Mouse (Mus musculus) bone marrow macrophage, adult 2 months (primary cell): ENCODE measurements around the gene Lyzl6. TPM values are rescaled to one million over a fixed set of nuclear protein-coding genes. Genes with fewer than 3 reads are reported as not detected.

ENCODE experiments used
- H3K27ac ChIP-seq: 2 replicates; pipeline ENCODE4 v1.5.1; 2012; ENCODE audit warnings: low read depth, low read length; ENCODE audit not compliant: insufficient read depth
- H3K4me1 ChIP-seq: 2 replicates; pipeline ENCODE4 v1.6.1; 2012; ENCODE audit warnings: low read length; ENCODE audit not compliant: control insufficient read depth, insufficient read depth
- H3K4me3 ChIP-seq: 2 replicates; pipeline ENCODE4 v1.5.1; 2012; ENCODE audit warnings: mild to moderate bottlenecking, low read length, moderate library complexity; ENCODE audit not compliant: insufficient read depth
- CTCF ChIP-seq: IDR thresholded peaks from 2 replicates; pipeline ENCODE4 v1.5.1; 2012; ENCODE audit warnings: low read depth, mild to moderate bottlenecking, low read length, moderate library complexity
- POLR2A ChIP-seq: IDR thresholded peaks from 2 replicates; pipeline ENCODE4 v1.6.1; 2012; ENCODE audit warnings: mild to moderate bottlenecking, low read depth, low read length, borderline replicate concordance
- polyA plus RNA-seq: library from polyadenylated mRNA; stranded (reverse); fragments of >200 nt; gene quantifications from 2 replicates; pipeline ENCODE4 v1.2.4, GENCODE M21; 2012; ENCODE audit not compliant: missing spikeins, insufficient read depth, insufficient read length

Gene Lyzl6
- polyA plus RNA-seq, 1 experiment = not detected

DNA sequence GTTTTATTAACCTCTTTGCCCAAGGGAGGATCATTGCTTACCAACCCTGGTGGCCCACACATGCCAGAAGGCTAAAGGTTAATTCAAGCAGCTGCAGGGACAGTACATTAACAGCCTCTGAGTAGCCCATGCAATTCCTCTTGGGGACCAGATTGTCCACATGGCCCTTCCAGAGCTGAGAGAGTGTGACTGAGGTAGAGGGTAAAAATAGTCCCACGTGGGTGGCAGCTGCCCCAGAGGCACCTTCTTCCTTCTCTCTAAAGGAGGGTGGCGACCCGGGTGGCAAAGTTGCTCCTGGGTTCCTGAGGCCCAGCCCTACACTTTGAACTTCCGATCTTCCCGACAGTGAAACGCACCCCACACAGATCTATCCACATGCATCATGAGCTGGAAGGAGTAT is 7.6 kb upstream of the Lyzl6 start:
- Histone ChIP-seq H3K4me1 (no peaks in the 10 kb centered on the region), H3K27ac (no peak overlapping the region), H3K4me3 (no peak overlapping the region)
- no peak for TF ChIP-seq POLR2A
- no peak for TF ChIP-seq CTCF

DNA sequence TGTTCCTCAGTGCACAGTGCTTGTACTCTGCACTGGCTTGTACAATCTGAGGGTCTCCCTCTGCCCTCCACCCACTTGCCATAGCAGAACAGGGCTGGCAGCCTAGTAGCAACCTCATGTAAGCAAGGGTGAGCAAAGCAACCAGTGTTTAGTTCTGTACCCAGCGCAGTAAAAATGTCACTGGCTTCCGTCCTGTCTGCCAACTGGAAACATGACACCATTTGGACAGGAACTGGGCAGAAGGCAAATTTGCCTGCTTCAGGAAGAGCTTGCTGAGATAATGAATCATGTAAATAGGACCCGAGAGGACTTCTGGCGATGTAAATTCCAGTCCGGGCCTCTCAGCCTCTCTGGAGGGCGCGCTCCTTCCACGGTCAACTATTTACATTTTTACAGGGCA is 7.0 kb upstream of the Lyzl6 start:
- no peak overlapping the region for H3K4me3 ChIP-seq
- H3K27ac ChIP-seq = no peak overlapping the region
- no peaks in the 10 kb centered on the region for H3K4me1 ChIP-seq
- no peak for TF ChIP-seq POLR2A
- no peak for TF ChIP-seq CTCF

DNA sequence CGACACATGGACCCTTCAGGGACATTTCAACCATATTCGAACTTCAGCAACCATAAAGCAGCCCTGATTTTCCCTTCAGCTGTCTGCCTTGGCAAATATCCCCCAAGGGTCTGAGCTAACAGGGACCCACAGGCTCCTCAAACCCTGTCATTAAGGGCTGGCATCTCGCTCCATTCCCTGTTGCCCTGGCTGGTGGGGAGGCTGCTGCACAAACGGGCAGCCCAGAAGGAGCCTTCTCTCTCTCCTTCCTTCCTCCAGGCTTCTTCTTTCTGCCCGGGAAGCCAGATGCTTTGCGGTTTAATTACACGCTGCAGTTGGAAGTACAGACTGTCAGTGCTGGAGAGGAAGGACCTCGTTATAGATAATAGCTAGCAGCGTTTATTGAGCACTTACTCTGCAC is 4.5 kb upstream of the Lyzl6 start:
- Histone ChIP-seq H3K27ac (no peak overlapping the region), H3K4me3 (no peak overlapping the region), H3K4me1 (no peaks in the 10 kb centered on the region)
- TF ChIP-seq CTCF (no peak), POLR2A (no peak)

DNA sequence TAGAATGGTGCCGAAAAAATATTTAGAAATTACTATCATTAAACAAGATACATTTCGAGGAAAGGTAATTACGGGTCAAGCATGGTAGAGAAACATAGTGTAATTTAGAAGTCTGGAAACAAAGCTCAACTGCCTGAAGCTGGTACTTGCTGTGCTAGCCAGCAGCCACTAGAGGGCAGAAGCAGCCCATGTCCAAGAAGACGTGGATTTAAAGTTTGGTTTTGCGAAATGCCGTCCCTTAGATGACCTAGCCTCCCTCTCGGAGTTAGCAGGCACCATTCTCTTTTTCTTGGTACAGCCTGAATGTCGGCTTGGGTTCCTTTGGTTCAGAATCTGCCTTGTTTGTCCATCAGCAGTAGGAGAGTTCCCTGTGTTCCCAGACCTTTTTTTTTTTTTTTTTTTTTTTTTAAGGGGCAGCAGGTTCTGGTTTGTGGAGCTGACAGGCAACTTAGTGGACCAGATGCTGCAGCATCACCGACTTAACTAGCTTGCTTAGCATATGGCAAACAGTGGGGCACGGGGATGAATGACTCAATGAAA is 787 bp upstream of the Lyzl6 start:
- Histone ChIP-seq H3K4me3 (no peak overlapping the region), H3K4me1 (no peaks in the 10 kb centered on the region), H3K27ac (no peak overlapping the region)
- TF ChIP-seq POLR2A (no peak), CTCF (peak; percentile 76)

DNA sequence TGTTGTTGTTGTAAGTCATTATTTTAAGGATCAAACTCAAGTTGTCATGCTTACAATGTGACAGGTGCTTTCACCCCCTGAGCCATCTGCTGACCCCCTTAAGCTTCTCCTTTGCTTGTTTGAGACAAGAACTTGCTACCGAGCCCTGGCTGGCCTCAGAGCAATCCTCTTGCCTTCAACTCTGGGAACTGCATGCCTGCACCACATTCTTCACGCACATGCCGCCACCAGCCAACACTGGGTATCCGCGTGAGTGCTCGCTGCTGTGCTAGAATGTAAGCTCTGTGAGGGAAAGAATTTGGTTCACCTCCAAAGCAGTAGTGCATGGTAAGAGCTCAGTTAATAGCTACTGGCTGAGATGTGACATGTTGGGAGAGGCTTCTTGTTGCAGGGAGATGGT is 2.4 kb downstream of the Lyzl6 start:
- H3K4me1 ChIP-seq = no peaks in the 10 kb centered on the region
- no peak overlapping the region for H3K27ac ChIP-seq
- TF ChIP-seq CTCF (no peak), POLR2A (no peak)
- H3K4me3 ChIP-seq = no peak overlapping the region

DNA sequence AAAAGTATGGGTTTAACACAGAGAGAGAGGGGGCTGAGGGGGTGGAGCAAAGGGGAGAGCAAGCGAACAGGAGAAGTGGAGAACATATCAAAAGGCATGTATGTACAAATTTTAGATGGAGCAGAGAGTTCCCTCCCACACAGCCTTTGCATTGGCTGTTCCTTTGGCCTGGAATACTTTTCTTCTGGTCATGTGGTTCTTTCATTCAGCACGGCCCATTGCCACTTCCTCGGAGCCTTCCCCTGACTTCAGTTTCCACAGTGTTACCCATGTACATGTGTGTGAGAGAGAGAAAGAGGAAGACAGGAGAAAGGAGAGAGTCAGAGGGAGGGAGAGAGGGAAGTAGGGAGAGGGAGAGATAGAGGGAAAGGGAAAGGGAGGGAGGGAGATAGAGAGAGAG is 3.2 kb downstream of the Lyzl6 start:
- Histone ChIP-seq H3K27ac (no peak overlapping the region), H3K4me1 (no peaks in the 10 kb centered on the region), H3K4me3 (no peak overlapping the region)
- TF ChIP-seq POLR2A = no peak
- no peak for TF ChIP-seq CTCF

DNA sequence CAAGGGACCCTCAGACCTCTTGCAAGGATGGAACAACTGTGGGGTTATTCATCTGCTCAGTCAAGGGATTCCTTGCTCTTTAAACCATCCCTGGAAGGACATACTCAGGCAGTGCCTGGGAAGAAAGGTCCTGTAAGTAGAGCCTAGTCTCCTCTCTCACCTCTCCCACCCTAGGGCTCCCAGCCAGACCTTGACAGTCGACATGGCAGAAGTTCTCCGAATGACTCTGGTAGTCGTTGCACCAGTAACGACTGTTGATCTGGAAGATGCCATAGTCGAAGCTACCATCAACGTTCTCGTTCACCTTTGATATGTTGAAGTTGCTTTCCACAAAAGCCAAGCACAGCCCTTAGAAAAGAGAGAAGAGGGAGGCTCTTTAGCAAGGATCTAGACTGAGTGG is 3.9 kb downstream of the Lyzl6 start:
- Histone ChIP-seq H3K4me3 (no peak overlapping the region), H3K27ac (no peak overlapping the region), H3K4me1 (no peaks in the 10 kb centered on the region)
- no peak for TF ChIP-seq CTCF
- TF ChIP-seq POLR2A = no peak

DNA sequence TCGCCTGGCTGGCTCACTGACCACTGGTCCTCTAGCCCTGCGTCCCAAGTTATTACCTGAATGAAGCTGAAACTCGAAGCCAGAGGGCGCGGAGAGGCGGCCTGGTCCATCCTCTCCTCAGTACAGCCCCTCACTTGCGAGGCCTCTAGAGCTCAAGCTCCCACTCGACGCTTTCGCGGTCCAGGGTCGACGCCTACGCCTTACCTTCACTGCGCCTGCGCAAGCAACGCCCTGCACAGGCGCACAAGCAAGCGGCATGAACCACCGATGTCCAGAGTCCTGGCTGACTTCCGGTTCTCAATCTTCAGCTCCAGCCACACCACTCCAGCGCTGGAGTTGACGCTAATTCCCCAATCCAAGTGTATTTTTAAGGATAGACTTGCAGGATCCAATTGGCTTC is 11.2 kb downstream of the Lyzl6 start:
- TF ChIP-seq CTCF (no peak), POLR2A (no peak)
- no peaks in the 10 kb centered on the region for H3K4me1 ChIP-seq
- H3K4me3 ChIP-seq = no peak overlapping the region
- no peak overlapping the region for H3K27ac ChIP-seq

DNA sequence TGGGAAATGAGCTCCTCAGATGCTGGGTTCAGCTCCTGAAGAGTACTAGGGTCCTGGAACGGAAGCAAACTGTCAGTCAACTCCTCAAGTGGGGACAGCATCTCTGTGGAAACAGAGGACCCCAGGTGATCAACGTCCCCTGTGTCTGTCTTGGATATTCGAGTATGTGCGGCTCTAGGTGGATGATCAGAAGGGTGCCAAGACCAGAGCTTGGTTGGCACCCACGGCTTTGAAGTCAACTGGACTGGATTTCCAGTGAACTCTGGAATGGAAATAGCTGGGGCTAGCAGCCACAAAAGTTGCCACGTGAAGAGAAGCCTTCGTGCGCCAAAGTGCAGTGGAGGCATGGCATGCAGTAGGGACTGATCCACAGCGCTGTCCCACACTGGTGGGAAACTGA is 17.6 kb downstream of the Lyzl6 start, which contains the start of gene Gm884:
Gene Gm884 (minus strand): TSS at position 101 of the 400 bp plus-strand sequence.
- no peaks in the 10 kb centered on the region for H3K4me1 ChIP-seq
- H3K27ac ChIP-seq = no peak within 1 kb of the TSS
- no peak within 1 kb of the TSS for H3K4me3 ChIP-seq
- TF ChIP-seq CTCF (no peak), POLR2A (no peak)

DNA sequence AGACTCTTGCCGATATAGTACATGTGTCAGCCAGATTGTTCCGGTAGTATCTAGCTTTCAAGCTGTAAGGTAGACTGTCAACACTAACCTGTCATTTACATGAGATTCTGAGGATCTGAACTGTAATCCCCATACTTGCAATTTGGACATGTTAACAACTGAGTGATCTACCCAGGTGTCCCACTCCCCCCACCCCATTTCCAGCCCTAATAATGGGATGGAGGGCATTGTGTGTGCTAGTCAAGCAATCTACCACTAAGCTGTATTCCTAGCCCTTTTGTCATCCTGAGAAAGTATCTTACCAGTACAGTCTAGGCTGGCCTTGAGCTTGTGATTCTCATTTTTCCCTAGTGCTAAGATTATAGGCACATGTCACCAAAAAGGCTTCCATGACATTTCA is 27.9 kb downstream of the Lyzl6 start:
- Histone ChIP-seq H3K4me3 (no peak overlapping the region), H3K4me1 (peaks cover 16% of the 10 kb centered on the region), H3K27ac (no peak overlapping the region)
- no peak for TF ChIP-seq CTCF
- TF ChIP-seq POLR2A = no peak

DNA sequence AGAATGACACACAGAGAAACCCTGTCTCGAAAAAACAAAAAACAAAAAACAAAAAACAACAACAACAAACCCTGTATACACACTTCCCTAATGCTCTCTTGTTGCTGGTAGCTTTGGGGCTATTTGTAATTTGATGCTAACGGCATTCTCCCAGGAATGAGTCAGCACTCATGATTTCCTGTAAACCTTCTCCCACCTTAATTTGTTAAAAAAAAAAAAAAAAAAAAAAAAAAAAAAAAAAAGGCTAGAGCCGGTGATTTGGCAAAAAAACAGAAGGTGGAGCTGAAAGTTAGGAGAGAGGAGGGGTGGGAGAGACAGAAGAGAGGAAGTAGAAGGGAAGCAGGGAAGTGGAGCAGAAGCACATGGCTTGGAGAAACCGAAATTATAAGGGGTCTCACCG is 32.1 kb downstream of the Lyzl6 start:
- Histone ChIP-seq H3K4me3 (no peak overlapping the region), H3K27ac (no peak overlapping the region), H3K4me1 (peaks cover 16% of the 10 kb centered on the region)
- TF ChIP-seq POLR2A (no peak), CTCF (no peak)

Other genes with a start within 250 kb of the Lyzl6 start
- 65.5 and 75.0 TPM in 2 replicates for gene Plekhm1, start 226.2 kb downstream of the Lyzl6 start, polyA plus RNA-seq
- not detected in 2 replicates for gene Lrrc37a, start 134.3 kb downstream of the Lyzl6 start, polyA plus RNA-seq
- gene Gm884, start 17.8 kb downstream of the Lyzl6 start, polyA plus RNA-seq = not detected in 2 replicates
- not detected in 2 replicates for gene Rprml, start 10.7 kb upstream of the Lyzl6 start, polyA plus RNA-seq
- gene Gosr2, start 59.0 kb upstream of the Lyzl6 start, polyA plus RNA-seq = 52.4 and 56.7 TPM in 2 replicates
- gene Wnt9b, start 110.9 kb upstream of the Lyzl6 start, polyA plus RNA-seq = not detected in 2 replicates
- gene Wnt3, start 135.3 kb upstream of the Lyzl6 start, polyA plus RNA-seq = not detected in 2 replicates